Mouse (Mus musculus): ENCODE measurements around the gene Herc1. TPM values are rescaled to one million over a fixed set of nuclear protein-coding genes. Genes with fewer than 3 reads are reported as not detected.
A peak's percentile ranks its signal among the peaks of the same experiment; 100 is the strongest.

Gene Herc1
- polyA plus RNA-seq, 1 experiment = 66.5 TPM

- TF ChIP-seq POLR2A (IDR thresholded peaks at IDR 0.05; ENCODE audit: borderline replicate concordance, extremely low read depth, insufficient read depth, insufficient read length, poor library complexity, severe bottlenecking) (no peak), CTCF (IDR thresholded peaks at IDR 0.05; ENCODE audit: borderline replicate concordance, extremely low read depth, insufficient read depth, insufficient read length) (no peak)
- no peak for DNase-seq (ENCODE audit: low read depth)
Measured at GRCm38 (mm10) chr9:66393304-66393703, 43.1 kb downstream of the Herc1 start.

GRCm38 (mm10) chr9:66423492-66423891 is 73.2 kb downstream of the Herc1 start:
- no peak for DNase-seq (ENCODE audit: low read depth)
- no peak for TF ChIP-seq POLR2A (IDR thresholded peaks at IDR 0.05; ENCODE audit: borderline replicate concordance, extremely low read depth, insufficient read depth, insufficient read length, poor library complexity, severe bottlenecking)
- TF ChIP-seq CTCF (IDR thresholded peaks at IDR 0.05; ENCODE audit: borderline replicate concordance, extremely low read depth, insufficient read depth, insufficient read length) = no peak

- no peak for DNase-seq (ENCODE audit: low read depth)
- TF ChIP-seq CTCF (IDR thresholded peaks at IDR 0.05; ENCODE audit: borderline replicate concordance, extremely low read depth, insufficient read depth, insufficient read length) = no peak
- TF ChIP-seq POLR2A (IDR thresholded peaks at IDR 0.05; ENCODE audit: borderline replicate concordance, extremely low read depth, insufficient read depth, insufficient read length, poor library complexity, severe bottlenecking) = no peak
Measured at GRCm38 (mm10) chr9:66440007-66440406, 89.8 kb downstream of the Herc1 start.

DNA sequence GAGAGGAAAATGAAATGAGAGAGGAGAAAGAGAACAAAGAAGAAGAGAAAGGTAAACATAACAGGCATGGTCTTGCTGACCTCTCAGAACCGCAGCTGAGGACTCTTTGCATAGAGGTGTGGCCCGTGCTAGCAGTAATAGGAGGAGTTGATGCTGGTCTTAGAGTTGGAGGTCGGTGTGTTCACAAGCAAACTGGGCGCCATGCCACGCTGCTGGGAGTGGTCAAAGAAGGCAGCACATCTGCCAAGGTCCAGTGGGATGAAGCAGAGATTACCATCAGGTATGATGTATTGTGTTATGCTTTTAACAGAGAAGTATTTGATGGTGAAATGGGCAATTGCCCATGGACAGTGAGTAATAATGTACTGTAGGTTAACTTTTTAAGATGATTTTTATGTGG is 98.0 kb downstream of the Herc1 start:
- no peak for TF ChIP-seq POLR2A (IDR thresholded peaks at IDR 0.05; ENCODE audit: borderline replicate concordance, extremely low read depth, insufficient read depth, insufficient read length, poor library complexity, severe bottlenecking)
- no peak for TF ChIP-seq CTCF (IDR thresholded peaks at IDR 0.05; ENCODE audit: borderline replicate concordance, extremely low read depth, insufficient read depth, insufficient read length)
- no peak for DNase-seq (ENCODE audit: low read depth)

GRCm38 (mm10) chr9:66465087-66465486 is 114.8 kb downstream of the Herc1 start:
- peak; percentile 57; the same call in 1 of the 2 replicates for TF ChIP-seq CTCF (IDR thresholded peaks at IDR 0.05; ENCODE audit: borderline replicate concordance, extremely low read depth, insufficient read depth, insufficient read length)
- no peak for TF ChIP-seq POLR2A (IDR thresholded peaks at IDR 0.05; ENCODE audit: borderline replicate concordance, extremely low read depth, insufficient read depth, insufficient read length, poor library complexity, severe bottlenecking)

DNA sequence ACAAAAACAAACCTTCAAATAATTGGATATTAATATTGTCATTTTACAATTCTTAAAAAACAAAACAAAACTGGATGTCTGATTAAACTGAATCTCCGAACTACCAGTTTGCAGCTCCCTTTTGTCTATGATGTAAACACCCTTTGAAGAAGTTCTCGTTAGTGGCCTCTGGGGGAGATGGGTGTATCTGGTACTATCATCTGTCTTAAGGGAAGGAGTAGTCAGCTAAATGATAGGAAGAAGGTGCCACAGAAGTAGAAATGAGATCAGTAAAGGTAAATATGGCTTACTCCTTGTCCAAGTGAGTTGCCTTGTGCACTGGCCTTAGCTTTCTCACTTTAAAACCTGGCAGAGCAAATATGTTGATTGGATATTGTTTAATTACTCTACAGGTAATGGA is 127.5 kb downstream of the Herc1 start:
- TF ChIP-seq POLR2A (IDR thresholded peaks at IDR 0.05; ENCODE audit: borderline replicate concordance, extremely low read depth, insufficient read depth, insufficient read length, poor library complexity, severe bottlenecking) = no peak
- TF ChIP-seq CTCF (IDR thresholded peaks at IDR 0.05; ENCODE audit: borderline replicate concordance, extremely low read depth, insufficient read depth, insufficient read length) = no peak
- no peak for DNase-seq (ENCODE audit: low read depth)

More at GRCm38 (mm10) chr9:66465087-66465486, 114.8 kb downstream of the Herc1 start:
- DNase-seq (ENCODE audit: low read depth) = peak; percentile 70

GRCm38 (mm10) chr9:66483429-66483828 is 133.2 kb downstream of the Herc1 start:
- DNase-seq (ENCODE audit: low read depth) = no peak
- TF ChIP-seq POLR2A (IDR thresholded peaks at IDR 0.05; ENCODE audit: borderline replicate concordance, extremely low read depth, insufficient read depth, insufficient read length, poor library complexity, severe bottlenecking) (no peak), CTCF (IDR thresholded peaks at IDR 0.05; ENCODE audit: borderline replicate concordance, extremely low read depth, insufficient read depth, insufficient read length) (no peak)

DNA sequence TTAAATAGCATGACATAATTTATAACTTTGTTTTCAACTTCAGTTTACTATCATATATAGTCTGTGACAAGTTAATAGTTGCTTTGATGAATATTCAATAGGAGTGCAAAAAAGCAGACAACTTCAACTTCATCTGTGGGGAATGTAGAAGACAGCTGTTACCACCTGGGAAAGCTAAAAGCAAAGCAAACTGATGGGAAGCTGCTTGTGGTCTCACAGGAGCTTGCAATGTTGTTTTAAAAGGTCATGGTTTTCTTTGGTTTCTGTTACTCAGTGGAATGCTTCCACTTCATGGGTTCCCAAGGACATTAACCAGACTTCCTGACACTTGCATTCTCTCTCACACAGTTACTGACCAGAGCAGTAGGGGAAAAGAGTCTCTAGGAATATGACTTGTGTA is 138.5 kb downstream of the Herc1 start:
- no peak for TF ChIP-seq CTCF (IDR thresholded peaks at IDR 0.05; ENCODE audit: borderline replicate concordance, extremely low read depth, insufficient read depth, insufficient read length)
- TF ChIP-seq POLR2A (IDR thresholded peaks at IDR 0.05; ENCODE audit: borderline replicate concordance, extremely low read depth, insufficient read depth, insufficient read length, poor library complexity, severe bottlenecking) = no peak

GRCm38 (mm10) chr9:66492361-66492760 is 142.1 kb downstream of the Herc1 start:
- DNase-seq (ENCODE audit: low read depth) = no peak
- TF ChIP-seq CTCF (IDR thresholded peaks at IDR 0.05; ENCODE audit: borderline replicate concordance, extremely low read depth, insufficient read depth, insufficient read length) = no peak
- TF ChIP-seq POLR2A (IDR thresholded peaks at IDR 0.05; ENCODE audit: borderline replicate concordance, extremely low read depth, insufficient read depth, insufficient read length, poor library complexity, severe bottlenecking) = no peak

More for the DNA sequence above, 138.5 kb downstream of the Herc1 start:
- no peak for DNase-seq (ENCODE audit: low read depth)

GRCm38 (mm10) chr9:66493992-66494391 is 143.7 kb downstream of the Herc1 start:
- TF ChIP-seq POLR2A (IDR thresholded peaks at IDR 0.05; ENCODE audit: borderline replicate concordance, extremely low read depth, insufficient read depth, insufficient read length, poor library complexity, severe bottlenecking) = no peak
- no peak for TF ChIP-seq CTCF (IDR thresholded peaks at IDR 0.05; ENCODE audit: borderline replicate concordance, extremely low read depth, insufficient read depth, insufficient read length)
- no peak for DNase-seq (ENCODE audit: low read depth)

GRCm38 (mm10) chr9:66501248-66501647 is 151.0 kb downstream of the Herc1 start:
- DNase-seq (ENCODE audit: low read depth) = no peak
- TF ChIP-seq CTCF (IDR thresholded peaks at IDR 0.05; ENCODE audit: borderline replicate concordance, extremely low read depth, insufficient read depth, insufficient read length) (no peak), POLR2A (IDR thresholded peaks at IDR 0.05; ENCODE audit: borderline replicate concordance, extremely low read depth, insufficient read depth, insufficient read length, poor library complexity, severe bottlenecking) (no peak)

- TF ChIP-seq CTCF (IDR thresholded peaks at IDR 0.05; ENCODE audit: borderline replicate concordance, extremely low read depth, insufficient read depth, insufficient read length) (no peak), POLR2A (IDR thresholded peaks at IDR 0.05; ENCODE audit: borderline replicate concordance, extremely low read depth, insufficient read depth, insufficient read length, poor library complexity, severe bottlenecking) (no peak)
- DNase-seq (ENCODE audit: low read depth) = no peak
Measured at GRCm38 (mm10) chr9:66503879-66504411, 153.7 kb downstream of the Herc1 start.

Measured in brain, embryonic 14.5 days (tissue).